Mouse (Mus musculus) heart, adult 18-20 months (tissue): ENCODE measurements around the gene Gm10337. TPM values are rescaled to one million over a fixed set of nuclear protein-coding genes. Genes with fewer than 3 reads are reported as not detected.

Experiments used
- DNase-seq, 2 experiments: peaks; one replicate each; pipeline ENCODE4 v3.0.0; 2021 to 2022; ENCODE audit warnings: mixed read lengths in 1 of 2
- long read RNA-seq, 2 experiments: library from polyadenylated mRNA; stranded (forward); transcript quantifications; one replicate each; pipeline ENCODE4 v2.0.0; 2021
- total RNA-seq, 2 experiments: library from RNA; stranded (reverse); gene quantifications; 2 replicates each; pipeline ENCODE4 v1.2.3; 2021

The Gm10337 gene
- total RNA-seq = not detected
- long read RNA-seq, experiment 1 = 0 reads
- long read RNA-seq, experiment 2 = 0 reads

- no peak for DNase-seq
Observed at GRCm38 (mm10) chr15:102503447-102503846, at the start of gene Gm10337. Gm10337 (plus strand) TSS chr15:102503722.

- no peak for DNase-seq
Observed at GRCm38 (mm10) chr15:102455993-102456392, 47.5 kb upstream of the Gm10337 start.

GRCm38 (mm10) chr15:102458050-102458736, 45.3 kb upstream of the Gm10337 start:
- DNase-seq = peak; percentile 60 to 67

- peak; percentile 96 for DNase-seq
Observed at GRCm38 (mm10) chr15:102458904-102459317, 44.6 kb upstream of the Gm10337 start, which contains the start of gene Prr13. Prr13 (plus strand) TSS chr15:102459028.

DNA sequence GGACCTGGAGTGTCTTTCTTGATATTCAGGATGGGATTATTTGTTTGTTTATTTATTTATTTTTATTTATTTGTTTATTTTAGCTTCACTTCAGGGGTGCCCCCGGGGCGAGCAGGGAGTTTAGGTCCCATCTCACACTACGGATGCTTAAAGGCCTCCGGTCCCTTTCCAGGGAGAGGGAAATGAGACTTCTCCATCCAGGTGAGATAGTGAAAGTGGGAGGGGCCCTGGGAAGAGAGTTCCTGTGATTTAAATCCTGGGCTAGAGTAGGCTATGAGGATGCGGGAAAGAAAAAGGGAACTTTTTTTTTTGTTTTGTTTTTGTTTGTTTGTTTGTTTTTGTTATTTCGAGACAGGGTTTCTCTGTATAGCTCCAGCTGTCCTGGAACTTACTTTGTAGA, 44.1 kb upstream of the Gm10337 start:
- no peak for DNase-seq

- DNase-seq = peak in 1 of 2 experiments; percentile 21
Observed at GRCm38 (mm10) chr15:102459847-102460246, 43.7 kb upstream of the Gm10337 start.

GRCm38 (mm10) chr15:102460409-102460808, 43.1 kb upstream of the Gm10337 start:
- peak in 1 of 2 experiments; percentile 34 for DNase-seq

GRCm38 (mm10) chr15:102460971-102461370, 42.6 kb upstream of the Gm10337 start:
- DNase-seq = peak in 1 of 2 experiments; percentile 27

DNA sequence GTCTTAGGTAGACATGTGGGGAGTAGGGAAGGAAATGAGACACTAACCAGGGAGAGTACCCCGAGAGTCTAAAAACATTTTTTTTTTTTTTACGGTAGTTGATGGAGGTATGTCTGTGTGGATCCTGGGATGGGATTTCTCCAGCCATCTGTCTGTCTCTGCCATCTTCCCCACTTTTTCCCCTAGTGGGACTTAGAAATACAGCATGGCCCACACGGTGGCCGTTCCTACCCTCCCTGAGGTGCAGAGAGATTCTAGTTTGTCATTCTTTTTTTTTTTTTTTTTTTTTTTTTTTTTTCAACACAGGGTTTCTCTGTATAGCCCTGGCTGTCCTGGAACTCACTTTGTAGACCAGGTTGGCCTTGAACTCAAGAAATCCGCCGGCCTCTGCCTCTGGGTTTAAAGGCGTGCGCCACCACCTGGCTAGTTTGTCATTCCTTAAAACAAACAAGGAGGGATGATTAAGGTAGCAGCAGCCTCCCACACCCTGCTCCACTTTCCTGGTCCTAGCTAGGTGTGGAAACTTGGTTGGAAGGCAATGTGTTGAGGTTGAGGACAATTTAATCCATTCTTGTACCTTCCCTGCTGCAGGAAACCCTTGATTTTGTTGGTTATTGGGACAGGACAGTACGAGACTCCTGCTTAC, 42.0 kb upstream of the Gm10337 start:
- DNase-seq = no peak

GRCm38 (mm10) chr15:102463666-102464065, 39.9 kb upstream of the Gm10337 start:
- no peak for DNase-seq

GRCm38 (mm10) chr15:102468675-102469370, 34.7 kb upstream of the Gm10337 start:
- DNase-seq = no peak

GRCm38 (mm10) chr15:102470183-102470604, 33.3 kb upstream of the Gm10337 start, which contains the start of gene Pcbp2:
Pcbp2 (plus strand) TSS chr15:102470539.
- DNase-seq = peak; percentile 94 to 98

DNA sequence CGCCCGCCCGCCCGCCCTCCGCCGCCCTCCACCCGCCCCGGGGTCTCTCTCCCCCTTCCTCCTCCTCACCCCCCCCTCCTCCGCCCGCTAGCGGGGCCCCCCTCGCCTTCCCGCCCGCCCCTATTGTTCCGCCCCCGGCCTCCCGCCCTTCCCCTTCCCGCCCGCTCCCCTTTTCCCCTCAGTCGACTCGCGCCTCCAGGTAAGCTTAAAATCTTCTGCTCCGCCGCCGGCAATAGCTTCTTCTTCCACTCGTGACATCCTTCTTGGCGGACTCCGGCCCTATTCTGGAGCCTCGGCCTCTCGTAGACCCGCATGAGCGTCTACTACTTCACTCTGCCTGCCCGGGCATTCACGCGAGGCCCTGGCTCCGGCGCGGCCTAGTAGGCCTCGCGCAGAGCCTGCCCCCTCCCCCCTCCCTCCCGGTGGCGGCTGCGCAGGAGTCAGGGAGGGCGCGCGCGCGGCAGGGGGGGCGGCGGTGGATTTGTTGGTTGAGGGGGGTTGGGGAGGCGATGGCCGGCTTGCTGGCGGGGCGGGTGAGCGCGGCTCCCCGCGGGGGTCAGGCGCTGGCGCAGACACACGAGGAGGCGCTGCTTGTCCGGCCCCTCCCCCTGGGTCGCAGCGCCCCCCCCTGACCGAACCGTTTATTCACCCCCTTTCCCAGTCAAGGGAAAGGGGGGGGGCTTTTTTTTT, 32.8 kb upstream of the Gm10337 start:
- peak; percentile 79 to 90 for DNase-seq

- DNase-seq = no peak
Observed at GRCm38 (mm10) chr15:102471295-102471645, 32.3 kb upstream of the Gm10337 start.

GRCm38 (mm10) chr15:102471727-102472126, 31.8 kb upstream of the Gm10337 start:
- no peak for DNase-seq

DNA sequence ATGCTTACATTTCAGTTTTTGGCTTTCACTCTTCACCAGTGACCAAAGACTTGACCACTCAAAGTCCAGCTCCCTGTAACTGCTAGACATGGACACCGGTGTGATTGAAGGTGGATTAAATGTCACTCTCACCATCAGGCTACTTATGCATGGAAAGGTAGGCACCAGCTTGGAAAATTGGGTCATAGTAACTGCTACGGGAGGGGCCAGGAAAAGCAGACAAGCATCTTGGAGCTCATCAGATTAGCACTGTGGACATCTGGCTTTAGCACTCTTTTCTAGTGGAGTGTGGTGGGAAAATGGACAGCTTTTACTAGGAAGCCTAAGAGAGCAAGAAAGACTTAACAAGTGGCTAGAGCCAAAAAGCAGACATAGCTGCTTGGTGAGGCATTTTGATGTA, 30.3 kb upstream of the Gm10337 start:
- no peak for DNase-seq

DNA sequence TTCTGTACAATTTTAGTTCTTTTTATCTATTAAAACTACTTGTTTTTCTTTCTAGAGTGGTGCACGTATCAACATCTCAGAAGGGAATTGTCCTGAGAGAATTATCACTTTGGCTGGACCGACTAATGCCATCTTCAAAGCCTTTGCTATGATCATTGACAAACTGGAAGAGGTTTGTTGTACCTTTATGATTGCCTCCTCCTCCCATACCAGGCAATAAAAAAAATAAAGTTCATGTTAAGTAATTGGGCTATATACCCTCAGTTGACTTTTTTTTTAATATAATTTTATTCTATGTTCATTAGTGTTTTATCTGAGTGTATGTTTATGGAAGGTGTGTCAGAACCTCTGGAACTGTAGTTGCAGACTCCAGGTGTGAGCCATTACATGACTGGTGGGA, 29.0 kb upstream of the Gm10337 start:
- DNase-seq = no peak

GRCm38 (mm10) chr15:102483136-102483535, 20.4 kb upstream of the Gm10337 start:
- DNase-seq = peak in 1 of 2 experiments; percentile 41

- no peak for DNase-seq
Observed at GRCm38 (mm10) chr15:102485853-102486252, 17.7 kb upstream of the Gm10337 start.

GRCm38 (mm10) chr15:102487664-102488063, 15.9 kb upstream of the Gm10337 start:
- DNase-seq = no peak

GRCm38 (mm10) chr15:102498322-102498721, 5.2 kb upstream of the Gm10337 start:
- no peak for DNase-seq

DNA sequence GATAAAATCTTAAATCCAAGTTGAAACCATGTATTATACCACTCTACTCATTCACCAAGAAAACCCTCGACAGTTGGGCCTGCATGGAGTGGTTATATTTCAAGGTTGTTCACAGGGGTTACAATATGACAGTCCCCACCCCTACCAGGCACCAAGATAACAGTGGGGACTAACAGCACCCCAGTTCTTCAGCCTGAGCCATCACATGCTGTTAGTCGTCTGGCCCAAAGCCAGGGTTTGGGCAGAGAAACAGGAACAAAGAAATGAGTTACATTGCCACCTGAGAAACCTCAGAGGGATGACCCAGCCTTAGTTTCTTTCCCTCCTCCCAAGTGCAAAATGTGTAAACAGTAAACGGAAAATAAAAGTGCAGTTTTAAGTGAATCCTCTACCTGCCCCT, 4.2 kb upstream of the Gm10337 start:
- DNase-seq = no peak
